ENCODE assay signal across 10 mouse cellular contexts in the genomic region with DNA sequence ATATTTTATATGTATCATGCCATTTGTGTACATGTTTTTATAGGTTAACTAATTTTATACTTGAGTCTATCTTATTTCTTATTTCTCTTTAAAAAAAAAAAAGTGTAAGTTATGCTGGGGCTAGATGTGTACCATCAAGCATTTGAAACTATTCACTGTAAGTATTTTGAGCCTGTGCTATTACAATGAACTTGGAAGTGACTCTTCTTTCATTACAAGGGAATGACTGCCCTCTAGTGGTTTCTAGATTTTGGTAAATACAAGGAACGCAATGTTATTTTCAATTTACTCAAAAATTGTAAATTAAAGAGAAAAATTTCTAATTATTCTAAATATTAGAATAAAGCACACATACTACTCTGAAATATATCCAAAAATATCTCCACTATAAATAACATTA.
A peak's percentile ranks its signal among the peaks of the same experiment; 100 is the strongest.
DNase-seq lines count a peak whose midpoint lies in the region; ATAC-seq and TF ChIP-seq lines count a peak whose summit lies in the region.
"Had no signal": no experiment of that assay in that cellular context is flagged by ENCODE, and none has a peak within 500 bp of the region (broad histone marks: within the 10 kb centered on the region; RNA-seq: fewer than 3 reads in every experiment).

No protein-coding gene starts in this region.

- DNase-seq in forebrain, embryonic 11.5 days (ENCODE audit: low spot score): no peak
- DNase-seq in forebrain, embryonic 10.5 days (ENCODE audit: extremely low spot score, low spot score): no peak
- peak; percentile 69 for DNase-seq in 3T3-L1 (ENCODE audit: low read depth, low spot score)
- peak; percentile 89 for DNase-seq in brain, embryonic 14.5 days (ENCODE audit: low read depth)
- no peak for DNase-seq in right cerebral cortex, postnatal 36 days (ENCODE audit: low spot score in 2 of 2)
- DNase-seq in lung, postnatal 14 days: no peak
- DNase-seq in thymus, postnatal 25 days: no peak
- DNase-seq: liver, embryonic 13.5 days had no signal

- H3K4me3 ChIP-seq in forebrain, embryonic 11.5 days (ENCODE audit: low read depth, low read length): no peak overlapping the region
- no peak overlapping the region for H3K4me3 ChIP-seq in forebrain, embryonic 10.5 days
- H3K4me3 ChIP-seq in intestine, embryonic 15.5 days (replicated peaks): no peak overlapping the region
- H3K4me3 ChIP-seq: liver, embryonic 13.5 days; stomach, embryonic 15.5 days had no signal

- H3K9ac ChIP-seq in forebrain, embryonic 11.5 days (ENCODE audit: low read length): no peak overlapping the region
- no peak overlapping the region for H3K9ac ChIP-seq in intestine, embryonic 15.5 days
- H3K9ac ChIP-seq: liver, embryonic 13.5 days; stomach, embryonic 15.5 days had no signal

- no peaks in the 10 kb centered on the region for H3K27me3 ChIP-seq in forebrain, embryonic 11.5 days (ENCODE audit: control insufficient read depth, insufficient read depth, low read length)
- H3K27me3 ChIP-seq in forebrain, embryonic 10.5 days (ENCODE audit: poor library complexity, severe bottlenecking): no peaks in the 10 kb centered on the region
- no peaks in the 10 kb centered on the region for H3K27me3 ChIP-seq in intestine, embryonic 15.5 days (replicated peaks)
- H3K27me3 ChIP-seq: liver, embryonic 13.5 days; stomach, embryonic 15.5 days had no signal

- no peak overlapping the region for H3K27ac ChIP-seq in forebrain, embryonic 11.5 days (ENCODE audit: low read depth, low read length)
- H3K27ac ChIP-seq in forebrain, embryonic 10.5 days: no peak overlapping the region
- H3K27ac ChIP-seq in intestine, embryonic 15.5 days: no peak overlapping the region
- H3K27ac ChIP-seq: liver, embryonic 13.5 days; stomach, embryonic 15.5 days had no signal

- 49% methylated on average over 1 of the region's 1 CpGs for WGBS in forebrain, embryonic 11.5 days
- 56% methylated on average over 1 of the region's 1 CpGs for WGBS in forebrain, embryonic 10.5 days
- whole genome bisulfite sequencing in intestine, embryonic 15.5 days: 42% methylated on average over 1 of the region's 1 CpGs

- H3K4me2 ChIP-seq in forebrain, embryonic 11.5 days (ENCODE audit: low read depth, low read length, severe bottlenecking): no peak overlapping the region
- H3K4me2 ChIP-seq in intestine, embryonic 15.5 days (replicated peaks): no peak overlapping the region
- H3K4me2 ChIP-seq: liver, embryonic 13.5 days; stomach, embryonic 15.5 days had no signal

- no peaks in the 10 kb centered on the region for H3K4me1 ChIP-seq in forebrain, embryonic 11.5 days (replicated peaks; ENCODE audit: control insufficient read depth, insufficient read depth, low read length)
- no peaks in the 10 kb centered on the region for H3K4me1 ChIP-seq in forebrain, embryonic 10.5 days
- H3K4me1 ChIP-seq in intestine, embryonic 15.5 days (replicated peaks): no peaks in the 10 kb centered on the region
- H3K4me1 ChIP-seq: liver, embryonic 13.5 days; stomach, embryonic 15.5 days had no signal

- TF ChIP-seq POLR2A in brain, embryonic 14.5 days (IDR thresholded peaks at IDR 0.05; ENCODE audit: borderline replicate concordance, extremely low read depth, insufficient read depth, insufficient read length, poor library complexity, severe bottlenecking): no peak

- TF ChIP-seq CTCF in brain, embryonic 14.5 days (IDR thresholded peaks at IDR 0.05; ENCODE audit: borderline replicate concordance, extremely low read depth, insufficient read depth, insufficient read length): no peak

- H3K9me3 ChIP-seq in forebrain, embryonic 11.5 days (ENCODE audit: control insufficient read depth, low read length): no peaks in the 10 kb centered on the region
- no peaks in the 10 kb centered on the region for H3K9me3 ChIP-seq in forebrain, embryonic 10.5 days
- H3K9me3 ChIP-seq in intestine, embryonic 15.5 days: no peaks in the 10 kb centered on the region
- H3K9me3 ChIP-seq: liver, embryonic 13.5 days; stomach, embryonic 15.5 days had no signal

- peak; percentile 71 for ATAC-seq in forebrain, embryonic 11.5 days (replicated peaks; ENCODE audit: low FRiP score)
- ATAC-seq in intestine, embryonic 15.5 days: peak; percentile 51; the same call in 1 of the 2 replicates

- H3K36me3 ChIP-seq in forebrain, embryonic 11.5 days (ENCODE audit: control insufficient read depth, insufficient read depth, low read length): no peaks in the 10 kb centered on the region
- H3K36me3 ChIP-seq in forebrain, embryonic 10.5 days (replicated peaks): no peaks in the 10 kb centered on the region
- no peaks in the 10 kb centered on the region for H3K36me3 ChIP-seq in intestine, embryonic 15.5 days
- H3K36me3 ChIP-seq: liver, embryonic 13.5 days; stomach, embryonic 15.5 days had no signal

Comparison
In these comparisons a context has a peak if more than half of its experiments do, and no peak if none do; other contexts are left out.
1. DNase-seq: peak in 3T3-L1 (single experiment) and brain, embryonic 14.5 days (single experiment); none in forebrain, embryonic 11.5 days (single experiment), forebrain, embryonic 10.5 days (single experiment), right cerebral cortex, postnatal 36 days (0 of 2), lung, postnatal 14 days (single experiment) and thymus, postnatal 25 days (single experiment).